Mouse (Mus musculus) lung, postnatal 4 days (tissue): ENCODE measurements around the gene Olfr483.

Experiments used
- DNase-seq, 2 experiments: peaks; one replicate each; pipeline ENCODE4 v3.0.0; 2021

Olfr483 gene

DNA sequence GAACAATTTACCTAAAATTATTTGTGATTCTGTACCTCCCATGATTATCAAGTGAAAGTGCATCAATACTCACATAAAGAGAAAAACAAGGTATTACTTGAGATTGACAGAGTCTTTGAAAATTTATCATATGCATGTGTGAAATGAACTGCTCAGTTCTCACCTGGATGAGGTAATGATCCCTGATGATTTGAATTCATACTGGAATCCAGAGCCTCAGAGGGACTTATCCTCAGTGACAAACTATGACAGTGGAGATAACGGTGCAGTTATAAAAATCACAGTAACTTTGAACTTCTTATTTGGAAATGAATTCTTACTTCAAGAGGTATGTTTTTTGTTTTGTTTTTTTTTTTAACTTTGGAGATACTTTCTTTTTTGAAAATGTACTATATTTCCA is at the start of gene Olfr483:
Gene Olfr483, plus strand, starts transcription at position 301 of the 400 bp plus-strand sequence.
- no peak for DNase-seq

DNA sequence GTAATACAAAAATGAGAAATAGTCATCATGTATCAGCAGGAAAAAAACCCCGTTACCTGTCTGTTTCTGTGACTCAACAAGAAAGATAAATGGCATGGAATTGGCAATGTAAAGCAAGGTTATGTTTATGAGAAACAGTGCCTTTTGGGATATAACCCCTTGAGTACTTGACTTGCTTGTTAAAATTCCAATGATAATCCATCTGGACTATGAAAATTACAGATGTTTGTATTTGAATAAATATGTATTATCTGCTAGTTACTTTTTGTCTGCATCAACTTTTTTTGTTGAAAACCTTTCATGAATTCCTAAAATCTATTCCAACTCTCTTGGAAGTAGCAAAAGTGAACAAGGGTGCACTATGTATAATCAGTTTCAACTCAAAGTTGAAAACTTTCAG is 33.4 kb upstream of the Olfr483 start, which contains the start of gene Olfr480:
Gene Olfr480, minus strand, starts transcription at position 101 of the 400 bp plus-strand sequence.
- no peak for DNase-seq

DNA sequence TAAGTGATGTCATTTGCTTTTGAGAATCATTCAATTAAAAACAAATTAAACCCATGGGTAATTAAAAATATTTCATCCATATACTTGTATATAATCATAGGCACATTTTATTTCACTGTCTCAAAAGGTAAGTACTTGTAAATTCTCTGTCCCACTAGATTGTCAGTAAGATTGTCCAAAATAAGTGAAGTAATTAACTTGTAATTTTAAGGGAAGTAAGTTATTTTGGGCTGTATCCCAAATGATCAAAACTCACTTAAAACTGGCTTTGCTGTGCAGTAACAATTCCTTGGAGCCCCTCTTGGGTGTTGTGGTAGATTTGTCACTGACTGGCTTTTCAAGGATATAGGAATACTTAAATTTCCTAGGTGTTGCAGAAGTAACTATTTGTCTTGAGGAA is 21.1 kb upstream of the Olfr483 start, which contains the start of gene Olfr481:
Gene Olfr481, plus strand, starts transcription at position 301 of the 400 bp plus-strand sequence.
- DNase-seq = no peak

DNA sequence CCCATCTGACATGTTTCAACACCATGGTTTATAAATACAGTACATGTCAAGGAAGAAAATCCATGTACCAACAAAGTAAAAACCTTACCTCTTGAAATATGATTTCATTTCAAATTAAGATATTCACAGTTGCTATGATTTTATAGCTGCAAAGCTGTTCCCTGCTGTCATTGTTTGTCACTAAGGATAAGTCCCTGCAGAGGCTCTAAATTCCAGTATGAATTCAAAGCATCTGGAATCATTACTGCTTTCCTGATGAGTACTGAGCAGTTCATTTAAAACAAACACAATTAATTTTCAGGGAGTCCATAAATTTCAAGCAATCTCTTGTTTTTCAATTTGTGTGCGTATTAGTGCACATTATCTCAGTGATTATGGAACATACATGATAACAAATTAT is 3.2 kb upstream of the Olfr483 start, which contains the start of gene Olfr482:
Gene Olfr482, minus strand, starts transcription at position 101 of the 400 bp plus-strand sequence.
- no peak for DNase-seq

DNA sequence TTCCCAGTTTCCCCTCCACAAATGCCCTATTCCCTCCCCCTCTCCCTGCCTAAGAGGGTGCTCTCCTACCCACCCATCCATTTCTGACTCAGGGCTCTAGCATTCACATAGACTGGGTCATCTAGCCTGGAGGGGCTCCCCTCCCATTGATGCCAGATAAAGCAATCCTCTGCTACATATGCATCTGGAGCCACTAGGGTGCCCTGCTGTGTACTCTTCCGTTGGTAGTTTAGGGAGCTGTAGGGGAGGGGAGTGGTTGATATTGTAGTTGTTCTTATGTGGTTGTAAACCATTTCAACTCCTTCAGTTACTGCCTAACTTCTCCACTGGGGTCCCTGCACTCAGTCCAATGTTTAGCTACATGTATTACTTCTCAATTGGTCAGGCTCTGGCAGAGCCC is 20.0 kb downstream of the Olfr483 start:
- no peak for DNase-seq

DNA sequence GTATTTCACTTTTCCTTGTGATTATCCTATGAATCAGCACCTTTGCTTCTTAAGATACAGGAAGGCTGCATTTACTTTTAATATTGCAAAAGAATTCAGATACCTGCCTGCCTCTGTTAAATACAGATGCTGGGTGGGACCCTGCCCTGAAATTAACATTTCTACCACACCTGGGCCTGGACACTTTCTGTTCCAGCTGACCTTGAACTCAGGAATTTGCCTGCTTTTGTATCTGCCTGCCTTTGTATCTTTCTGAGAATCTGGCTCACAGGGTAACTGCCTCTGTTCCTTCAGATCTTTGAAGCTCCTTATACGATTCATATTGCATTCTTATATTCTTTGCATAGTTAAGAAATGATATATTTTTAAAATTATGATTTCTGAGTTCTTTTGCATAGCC is 20.8 kb downstream of the Olfr483 start:
- DNase-seq = no peak

DNA sequence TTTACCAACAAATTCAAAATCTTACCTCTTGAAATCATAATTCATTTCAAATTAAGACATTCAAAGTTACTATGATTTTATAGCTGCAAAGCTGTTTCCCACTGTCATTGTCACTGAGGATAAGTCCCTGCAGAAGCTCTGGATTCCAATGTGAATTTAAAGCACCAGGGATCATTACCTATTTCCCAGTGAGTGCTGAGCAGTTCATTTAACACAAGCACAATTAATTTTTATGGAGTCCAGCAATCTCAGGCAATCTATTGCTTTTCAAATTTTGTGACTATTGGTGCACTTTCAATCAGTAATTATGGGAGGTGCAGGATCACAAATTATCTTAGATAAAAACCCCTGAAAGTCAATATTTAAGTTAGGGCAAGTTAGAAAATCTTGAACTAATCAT is 26.7 kb downstream of the Olfr483 start, which contains the start of gene Olfr484:
Gene Olfr484, minus strand, starts transcription at position 101 of the 400 bp plus-strand sequence.
- DNase-seq = no peak
